Mouse (Mus musculus) c-Kit-negative CD71-positive TER-119-positive erythroid progenitor cells, embryonic 14.5 days (primary cell): ENCODE data around the gene Psmd11.

ENCODE experiments used
- DNase-seq: peaks from one replicate; pipeline ENCODE4 v3.0.0-alpha.2; 2013; ENCODE audit warnings: low read depth, low spot score

Psmd11 gene

GRCm38 (mm10) chr11:80503726-80504452, 75.5 kb downstream of the Psmd11 start:
- no peak for DNase-seq

- DNase-seq: no peak
Observed at GRCm38 (mm10) chr11:80504519-80505385, 76.3 kb downstream of the Psmd11 start.

- DNase-seq: no peak
Observed at GRCm38 (mm10) chr11:80505581-80505980, 77.2 kb downstream of the Psmd11 start.

- no peak for DNase-seq
Observed at GRCm38 (mm10) chr11:80506483-80506882, 78.1 kb downstream of the Psmd11 start.

- no peak for DNase-seq
Observed at GRCm38 (mm10) chr11:80507791-80508190, 79.4 kb downstream of the Psmd11 start.

GRCm38 (mm10) chr11:80508361-80509175, 80.2 kb downstream of the Psmd11 start:
- no peak for DNase-seq

- DNase-seq: no peak
Observed at GRCm38 (mm10) chr11:80509176-80509506, 80.7 kb downstream of the Psmd11 start.

GRCm38 (mm10) chr11:80510124-80510523, 81.7 kb downstream of the Psmd11 start:
- no peak for DNase-seq

- DNase-seq: no peak
Observed at GRCm38 (mm10) chr11:80512313-80513056, 84.1 kb downstream of the Psmd11 start.

- DNase-seq: no peak
Observed at GRCm38 (mm10) chr11:80513796-80514195, 85.4 kb downstream of the Psmd11 start.

GRCm38 (mm10) chr11:80515346-80515745, 86.9 kb downstream of the Psmd11 start:
- no peak for DNase-seq

- no peak for DNase-seq
Observed at GRCm38 (mm10) chr11:80515895-80516294, 87.5 kb downstream of the Psmd11 start.

GRCm38 (mm10) chr11:80518421-80519367, 90.3 kb downstream of the Psmd11 start:
- no peak for DNase-seq

- no peak for DNase-seq
Observed at GRCm38 (mm10) chr11:80521148-80521547, 92.7 kb downstream of the Psmd11 start.
